In the genomic region with DNA sequence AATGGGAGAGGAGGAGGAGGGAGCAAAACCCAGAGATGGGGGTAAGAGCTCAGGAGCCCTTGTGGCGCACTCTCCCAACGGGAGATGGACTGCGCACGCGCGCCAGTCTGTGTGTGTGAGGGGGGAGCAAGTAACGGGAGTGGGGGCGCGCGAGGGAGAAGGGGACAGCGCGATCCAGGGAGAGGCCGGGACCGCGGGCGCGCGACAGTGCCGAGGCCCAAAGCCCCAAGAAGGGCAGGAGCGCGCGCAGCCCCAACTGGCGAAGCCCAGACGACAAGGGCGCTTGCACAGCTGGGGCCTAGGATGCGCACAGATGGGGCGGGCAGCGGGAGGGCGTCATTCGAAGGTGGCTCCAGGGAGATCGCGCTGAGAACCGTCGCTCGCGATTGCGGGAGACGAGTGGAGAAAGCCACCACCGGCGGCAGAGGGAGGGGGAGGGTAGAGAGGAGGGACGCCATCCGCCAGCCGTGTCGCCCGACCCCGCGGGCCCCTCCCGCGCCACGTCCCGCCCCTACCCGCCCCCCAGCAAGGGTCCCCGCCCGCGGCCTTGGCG, we compare ENCODE assay signal across 8 mouse cellular contexts. TPM values are rescaled to one million over a fixed set of nuclear protein-coding genes. Genes with fewer than 3 reads are reported as not detected.
DNase-seq lines count a peak whose midpoint lies in the region; ATAC-seq and TF ChIP-seq lines count a peak whose summit lies in the region.

No protein-coding gene starts in this region.

- no peak for TF ChIP-seq EP300 in liver, embryonic 14.5 days (IDR thresholded peaks at IDR 0.05; ENCODE audit: low read depth)

- peak overlapping the region; percentile 84 for H3K4me3 ChIP-seq in E14TG2a.4 (replicated peaks; ENCODE audit: low read length)
- H3K4me3 ChIP-seq in forebrain, embryonic 11.5 days (ENCODE audit: low read depth, low read length): peak overlapping the region; percentile 63
- peak overlapping the region; percentile 71 for H3K4me3 ChIP-seq in heart, embryonic 16.5 days (ENCODE audit: low read length)
- H3K4me3 ChIP-seq in liver, embryonic 14.5 days (ENCODE audit: insufficient read depth in 1 of 2, low read depth in 2 of 2, low read length in 2 of 2): peak overlapping the region; percentile 82 to 97
- H3K4me3 ChIP-seq in stomach, embryonic 15.5 days (replicated peaks): peak overlapping the region; percentile 59

- TF ChIP-seq CTCF in E14TG2a.4 (conservative IDR thresholded peaks at IDR 0.05; ENCODE audit: low read length): no peak
- TF ChIP-seq CTCF in liver, embryonic 14.5 days (IDR thresholded peaks at IDR 0.05; ENCODE audit: low read depth): no peak

- no peaks in the 10 kb centered on the region for H3K9me3 ChIP-seq in E14TG2a.4 (ENCODE audit: low read length)
- H3K9me3 ChIP-seq in forebrain, embryonic 11.5 days (ENCODE audit: control insufficient read depth, low read length): no peaks in the 10 kb centered on the region
- H3K9me3 ChIP-seq in heart, embryonic 16.5 days (replicated peaks; ENCODE audit: control insufficient read depth, low read length): no peaks in the 10 kb centered on the region
- no peaks in the 10 kb centered on the region for H3K9me3 ChIP-seq in liver, embryonic 14.5 days (ENCODE audit: control insufficient read depth, low read length)
- H3K9me3 ChIP-seq in stomach, embryonic 15.5 days: no peaks in the 10 kb centered on the region

- H3K27me3 ChIP-seq in E14TG2a.4 (ENCODE audit: insufficient read depth, low read length): no peaks in the 10 kb centered on the region
- H3K27me3 ChIP-seq in forebrain, embryonic 11.5 days (ENCODE audit: control insufficient read depth, insufficient read depth, low read length): no peaks in the 10 kb centered on the region
- H3K27me3 ChIP-seq in heart, embryonic 16.5 days (ENCODE audit: control insufficient read depth, insufficient read depth, low read length): no peaks in the 10 kb centered on the region
- no peaks in the 10 kb centered on the region for H3K27me3 ChIP-seq in liver, embryonic 14.5 days (ENCODE audit: control insufficient read depth, insufficient read depth, low read length)
- H3K27me3 ChIP-seq in stomach, embryonic 15.5 days (replicated peaks): no peaks in the 10 kb centered on the region

- DNase-seq in c-Kit-positive CD71-positive TER-119-negative erythroid progenitor cells, embryonic 14.5 days (ENCODE audit: low read depth): peak; percentile 51
- DNase-seq in forebrain, embryonic 11.5 days (ENCODE audit: low spot score): peak; percentile 89
- peak; percentile 74 to 88 for DNase-seq in kidney, postnatal 25 days
- peak; percentile 53 to 65 (median 63) for DNase-seq in liver, embryonic 14.5 days (ENCODE audit: low read depth in 3 of 3, low spot score in 3 of 3)
- peak; percentile 73 for DNase-seq in neural tube, embryonic 10.5 days (ENCODE audit: extremely low spot score, low spot score)

- H3K9ac ChIP-seq in forebrain, embryonic 11.5 days (ENCODE audit: low read length): peak overlapping the region; percentile 83
- H3K9ac ChIP-seq in heart, embryonic 16.5 days (ENCODE audit: low read length): peak overlapping the region; percentile 86
- H3K9ac ChIP-seq in liver, embryonic 14.5 days (replicated peaks): peak overlapping the region; percentile 79
- peak overlapping the region; percentile 52 for H3K9ac ChIP-seq in stomach, embryonic 15.5 days

- peak overlapping the region; percentile 90 for H3K27ac ChIP-seq in forebrain, embryonic 11.5 days (ENCODE audit: low read depth, low read length)
- H3K27ac ChIP-seq in heart, embryonic 16.5 days (ENCODE audit: low read length): peak overlapping the region; percentile 95
- H3K27ac ChIP-seq in liver, embryonic 14.5 days: peak overlapping the region; percentile 81
- H3K27ac ChIP-seq in stomach, embryonic 15.5 days: peak overlapping the region; percentile 91

- peaks cover 34% of the 10 kb centered on the region for H3K4me1 ChIP-seq in E14TG2a.4 (replicated peaks; ENCODE audit: low read depth, low read length)
- H3K4me1 ChIP-seq in forebrain, embryonic 11.5 days (replicated peaks; ENCODE audit: control insufficient read depth, insufficient read depth, low read length): no peaks in the 10 kb centered on the region
- peaks cover 8% of the 10 kb centered on the region; the same call in 1 of the 2 replicates for H3K4me1 ChIP-seq in heart, embryonic 16.5 days (ENCODE audit: control insufficient read depth, insufficient read depth, low read length)
- peaks cover 5 to 8% of the 10 kb centered on the region in 2 experiments for H3K4me1 ChIP-seq in liver, embryonic 14.5 days (replicated peaks; ENCODE audit: control insufficient read depth in 2 of 2, insufficient read depth in 2 of 2, low read length in 1 of 2)
- H3K4me1 ChIP-seq in stomach, embryonic 15.5 days: no peaks in the 10 kb centered on the region

- ATAC-seq in forebrain, embryonic 11.5 days (replicated peaks; ENCODE audit: low FRiP score): peak; percentile 81
- peak; percentile 84 for ATAC-seq in heart, embryonic 16.5 days (replicated peaks; ENCODE audit: extremely low read depth, insufficient read depth, low FRiP score)
- ATAC-seq in liver, embryonic 14.5 days (ENCODE audit: insufficient read depth): peak; percentile 60
- peak; percentile 52 for ATAC-seq in stomach, embryonic 15.5 days (ENCODE audit: insufficient read depth, low FRiP score, low read depth)

- H3K4me2 ChIP-seq in forebrain, embryonic 11.5 days (ENCODE audit: low read depth, low read length, severe bottlenecking): peak overlapping the region; percentile 52
- peak overlapping the region; percentile 67 for H3K4me2 ChIP-seq in heart, embryonic 16.5 days (ENCODE audit: low read depth, low read length)
- peak overlapping the region; percentile 74 for H3K4me2 ChIP-seq in liver, embryonic 14.5 days (ENCODE audit: low read depth)
- peak overlapping the region; percentile 50 for H3K4me2 ChIP-seq in stomach, embryonic 15.5 days

- H3K36me3 ChIP-seq in E14TG2a.4 (ENCODE audit: insufficient read depth, low read length): no peaks in the 10 kb centered on the region
- H3K36me3 ChIP-seq in forebrain, embryonic 11.5 days (ENCODE audit: control insufficient read depth, insufficient read depth, low read length): no peaks in the 10 kb centered on the region
- no peaks in the 10 kb centered on the region for H3K36me3 ChIP-seq in heart, embryonic 16.5 days (ENCODE audit: control insufficient read depth, insufficient read depth)
- H3K36me3 ChIP-seq in liver, embryonic 14.5 days (replicated peaks; ENCODE audit: control insufficient read depth, insufficient read depth, low read depth): no peaks in the 10 kb centered on the region
- no peaks in the 10 kb centered on the region for H3K36me3 ChIP-seq in stomach, embryonic 15.5 days

- WGBS in forebrain, embryonic 11.5 days: 13% methylated on average over 15 of the region's 56 CpGs
- 10% methylated on average over 28 of the region's 56 CpGs for WGBS in heart, embryonic 16.5 days
- 6% methylated on average over 29 of the region's 56 CpGs for WGBS in liver, embryonic 14.5 days (ENCODE audit: insufficient replicate concordance)
- 17% methylated on average over 30 of the region's 56 CpGs for WGBS in stomach, embryonic 15.5 days

RNA-seq across cellular contexts. Expression of a gene that starts 42.2 kb away (rescaled TPM):
- not detected in 2 replicates for polyA plus RNA-seq in forebrain, embryonic 11.5 days (2014; fragmentation: Nextera tagmentation; extraction: Ambion mirVana)
- polyA plus RNA-seq in heart, embryonic 16.5 days (2015; fragmentation: Nextera tagmentation; extraction: Ambion mirVana): not detected in 2 replicates
- polyA plus RNA-seq in liver, embryonic 14.5 days (2012; rRNA removed): not detected in 2 replicates
- polyA plus RNA-seq in liver, embryonic 14.5 days (2014; fragmentation: Nextera tagmentation; extraction: Ambion mirVana): not detected in 2 replicates
- polyA plus RNA-seq in stomach, embryonic 15.5 days (2015; fragmentation: Nextera tagmentation; extraction: Ambion mirVana): not detected in 2 replicates

RNA-seq across cellular contexts. Expression of a gene that starts 50.1 kb away (rescaled TPM):
- 17.0 and 19.8 TPM in 2 replicates for polyA plus RNA-seq in forebrain, embryonic 11.5 days (2014; fragmentation: Nextera tagmentation; extraction: Ambion mirVana)
- 11.3 and 11.5 TPM in 2 replicates for polyA plus RNA-seq in heart, embryonic 16.5 days (2015; fragmentation: Nextera tagmentation; extraction: Ambion mirVana)
- polyA plus RNA-seq in liver, embryonic 14.5 days (2012; rRNA removed): 2.2 and 3.2 TPM in 2 replicates
- 4.4 and 6.0 TPM in 2 replicates for polyA plus RNA-seq in liver, embryonic 14.5 days (2014; fragmentation: Nextera tagmentation; extraction: Ambion mirVana)
- 12.3 and 12.4 TPM in 2 replicates for polyA plus RNA-seq in stomach, embryonic 15.5 days (2015; fragmentation: Nextera tagmentation; extraction: Ambion mirVana)

Comparison
In these comparisons a context has a peak if more than half of its experiments do, and no peak if none do; other contexts are left out.
1. Peak in every context shown above with its lines: DNase-seq, ATAC-seq, H3K4me3 ChIP-seq and H3K27ac ChIP-seq.